Mouse (Mus musculus) MEL (cell line): ENCODE measurements around the gene Bcl7a. TPM values are rescaled to one million over a fixed set of nuclear protein-coding genes. Genes with fewer than 3 reads are reported as not detected.
A peak's percentile ranks its signal among the peaks of the same experiment; 100 is the strongest.

Source experiments
- DNase-seq: peaks from one replicate; pipeline ENCODE4 v3.0.0; 2011; ENCODE audit warnings: low read depth, low spot score
- H3K27ac ChIP-seq: 2 replicates; pipeline ENCODE4 v1.5.1; 2012; ENCODE audit warnings: low read depth, mild to moderate bottlenecking, control low read depth, low read length, moderate library complexity; ENCODE audit not compliant: control insufficient read depth
- H3K27me3 ChIP-seq, 2 experiments: fragments of 150-350 bp in 1 of 2; sonication (generic) in 1 of 2; 2 replicates each; pipeline ENCODE4 v1.6.1; 2012; ENCODE audit warnings: low read length in 2 of 2, mild to moderate bottlenecking in 2 of 2, improper control_type of control experiment in 1 of 2, moderate library complexity in 1 of 2; ENCODE audit not compliant: insufficient read depth in 2 of 2, control insufficient read depth in 1 of 2
- H3K36me3 ChIP-seq, 2 experiments: 2 replicates each; pipeline ENCODE4 v1.6.1; 2012 to 2014; ENCODE audit warnings: low read length in 2 of 2, improper control_type of control experiment in 1 of 2, inconsistent platforms in 1 of 2, mild to moderate bottlenecking in 1 of 2; ENCODE audit not compliant: insufficient read depth in 2 of 2, control insufficient read depth in 1 of 2
- H3K4me1 ChIP-seq, 2 experiments: fragments of 150-350 bp in 1 of 2; sonication (generic) in 1 of 2; 2 replicates each; pipeline ENCODE4 v1.6.1; 2012; ENCODE audit warnings: low read length in 2 of 2, improper control_type of control experiment in 1 of 2, mild to moderate bottlenecking in 1 of 2; ENCODE audit not compliant: insufficient read depth in 2 of 2, control insufficient read depth in 1 of 2
- H3K4me3 ChIP-seq, 2 experiments: fragments of 150-350 bp in 1 of 2; sonication (generic) in 1 of 2; 2 replicates each; pipeline ENCODE4 v1.5.1; 2012; ENCODE audit warnings: low read depth in 2 of 2, low read length in 2 of 2, mild to moderate bottlenecking in 2 of 2, moderate library complexity in 2 of 2, control low read depth in 1 of 2, improper control_type of control experiment in 1 of 2; ENCODE audit not compliant: control insufficient read depth in 1 of 2, insufficient read depth in 1 of 2
- H3K79me2 ChIP-seq: 2 replicates; pipeline ENCODE4 v1.6.1; 2012; ENCODE audit warnings: mild to moderate bottlenecking, low read length, moderate library complexity; ENCODE audit not compliant: control insufficient read depth, poor library complexity, insufficient read depth
- H3K9ac ChIP-seq: 2 replicates; pipeline ENCODE4 v1.6.1; 2012; ENCODE audit warnings: low read depth, mild to moderate bottlenecking, control low read depth, low read length, moderate library complexity; ENCODE audit not compliant: control insufficient read depth, poor library complexity, severe bottlenecking
- H3K9me3 ChIP-seq: fragments of 150-350 bp; sonication (generic); replicated peaks from 2 replicates; pipeline ENCODE4 v1.6.1; 2012; ENCODE audit warnings: mild to moderate bottlenecking, low read length, improper control_type of control experiment, moderate library complexity; ENCODE audit not compliant: insufficient read depth
- BHLHE40 ChIP-seq: IDR thresholded peaks from 2 replicates; pipeline ENCODE4 v1.6.1; 2012; ENCODE audit warnings: low read depth, mild to moderate bottlenecking, inconsistent platforms, low read length, improper control_type of control experiment, borderline replicate concordance
- CHD1 ChIP-seq: IDR thresholded peaks from 2 replicates; pipeline ENCODE4 v1.6.1; 2012; ENCODE audit warnings: low read depth, mild to moderate bottlenecking, inconsistent platforms, low read length, improper control_type of control experiment
- CTCF ChIP-seq, 3 experiments: IDR thresholded peaks in 2 of 3; conservative IDR thresholded peaks in 1 of 3; 2 replicates each; pipeline ENCODE4 v1.5.1; 2011 to 2012; ENCODE audit warnings: low read length in 3 of 3, low read depth in 2 of 3, mild to moderate bottlenecking in 2 of 3, improper control_type of control experiment in 1 of 3, inconsistent platforms in 1 of 3, mixed read lengths in 1 of 3, moderate library complexity in 1 of 3; ENCODE audit not compliant: control insufficient read depth in 1 of 3, insufficient read depth in 1 of 3, poor library complexity in 1 of 3, severe bottlenecking in 1 of 3
- E2F4 ChIP-seq: IDR thresholded peaks from 2 replicates; pipeline ENCODE4 v1.6.1; 2011; ENCODE audit warnings: low read depth, low read length, improper control_type of control experiment, borderline replicate concordance
- ELF1 ChIP-seq: IDR thresholded peaks from 2 replicates; pipeline ENCODE4 v1.6.1; 2014; ENCODE audit warnings: low read depth, mild to moderate bottlenecking, inconsistent platforms, low read length, improper control_type of control experiment, moderate library complexity
- JUND ChIP-seq: IDR thresholded peaks from 2 replicates; pipeline ENCODE4 v1.6.1; 2011; ENCODE audit warnings: low read depth, mild to moderate bottlenecking, improper control_type of control experiment, low read length
- MAFK ChIP-seq: IDR thresholded peaks from 2 replicates; pipeline ENCODE4 v1.6.1; 2011; ENCODE audit warnings: low read depth, mild to moderate bottlenecking, low read length, improper control_type of control experiment, borderline replicate concordance
- MAZ ChIP-seq: IDR thresholded peaks from 2 replicates; pipeline ENCODE4 v1.6.1; 2012; ENCODE audit warnings: low read depth, mild to moderate bottlenecking, inconsistent platforms, low read length, improper control_type of control experiment
- MXI1 ChIP-seq: IDR thresholded peaks from 2 replicates; pipeline ENCODE4 v1.6.1; 2011; ENCODE audit warnings: mild to moderate bottlenecking, low read depth, low read length, improper control_type of control experiment
- MYC ChIP-seq: IDR thresholded peaks from 2 replicates; pipeline ENCODE4 v1.6.1; 2011; ENCODE audit warnings: low read depth, mild to moderate bottlenecking, low read length, improper control_type of control experiment, moderate library complexity
- NELFE ChIP-seq: IDR thresholded peaks from 2 replicates; pipeline ENCODE4 v1.6.1; 2011; ENCODE audit warnings: low read depth, low read length, improper control_type of control experiment
- NRF1 ChIP-seq: IDR thresholded peaks from 2 replicates; pipeline ENCODE4 v1.6.1; 2014; ENCODE audit warnings: low read depth, mild to moderate bottlenecking, inconsistent platforms, low read length, improper control_type of control experiment, moderate library complexity; ENCODE audit not compliant: poor library complexity, insufficient read depth, severe bottlenecking
- POLR2A ChIP-seq, 2 experiments: IDR thresholded peaks; 2 replicates each; pipeline ENCODE4 v1.6.1; 2011 to 2012; ENCODE audit warnings: low read length in 2 of 2, mild to moderate bottlenecking in 2 of 2, control low read depth in 1 of 2, improper control_type of control experiment in 1 of 2, low read depth in 1 of 2, moderate library complexity in 1 of 2; ENCODE audit not compliant: control insufficient read depth in 1 of 2, insufficient read depth in 1 of 2, poor library complexity in 1 of 2
- POLR2AphosphoS2 ChIP-seq: IDR thresholded peaks from 2 replicates; pipeline ENCODE4 v1.6.1; 2011; ENCODE audit warnings: low read length, improper control_type of control experiment
- POLR2AphosphoS5 ChIP-seq: IDR thresholded peaks from 2 replicates; pipeline ENCODE4 v1.6.1; 2012; ENCODE audit warnings: low read depth, borderline replicate concordance, mild to moderate bottlenecking, inconsistent platforms, low read length, moderate library complexity, mixed read lengths
- RAD21 ChIP-seq: IDR thresholded peaks from 2 replicates; pipeline ENCODE4 v1.6.1; 2011; ENCODE audit warnings: mild to moderate bottlenecking, low read depth, low read length, improper control_type of control experiment
- RCOR1 ChIP-seq: IDR thresholded peaks from 2 replicates; pipeline ENCODE4 v1.6.1; 2012; ENCODE audit warnings: low read depth, mild to moderate bottlenecking, inconsistent platforms, low read length, improper control_type of control experiment
- SIN3A ChIP-seq: IDR thresholded peaks from 2 replicates; pipeline ENCODE4 v1.6.1; 2012; ENCODE audit warnings: low read length, improper control_type of control experiment, inconsistent platforms
- TBP ChIP-seq: IDR thresholded peaks from 2 replicates; pipeline ENCODE4 v1.8.0; 2011; ENCODE audit warnings: low read depth, low read length, improper control_type of control experiment
- ZC3H11A ChIP-seq: IDR thresholded peaks from 2 replicates; pipeline ENCODE4 v1.6.1; 2012; ENCODE audit warnings: low read depth, mild to moderate bottlenecking, inconsistent platforms, low read length, improper control_type of control experiment
- ZMIZ1 ChIP-seq: IDR thresholded peaks from 2 replicates; pipeline ENCODE4 v1.6.1; 2012; ENCODE audit warnings: low read depth, mild to moderate bottlenecking, inconsistent platforms, low read length, improper control_type of control experiment, moderate library complexity
- polyA plus RNA-seq, 2 experiments: library from polyadenylated mRNA; stranded (reverse) in 1 of 2; unstranded in 1 of 2; fragments of >175 nt in 1 of 2; fragments of >200 nt in 1 of 2; gene quantifications; 2 replicates each; pipeline versions ENCODE4 v1.2.1 to v1.2.4; 2012; ENCODE audit warnings: low replicate concordance in 2 of 2, low read depth in 1 of 2; ENCODE audit not compliant: insufficient read length in 2 of 2, insufficient read depth in 1 of 2, missing spikeins in 1 of 2
- total RNA-seq: library from RNA; depleted of rRNA; stranded (reverse); fragments of 300-350 nt; gene quantifications from 2 replicates; pipeline ENCODE4 v1.2.3, GENCODE M21; 2012

Gene Bcl7a
- total and polyA plus RNA-seq, 3 experiments, result 3.5 to 11.0 TPM; not detected in 1

GRCm38 (mm10) chr5:123388452-123388851, 44.8 kb downstream of the Bcl7a start:
- Histone ChIP-seq H3K9me3 (no peaks in the 10 kb centered on the region), H3K79me2 (no peaks in the 10 kb centered on the region; the same call in 1 of the 2 replicates), H3K4me1 (peaks cover 2 to 12% of the 10 kb centered on the region in 2 experiments; a peak in 3 of 4 replicates), H3K36me3 (peaks cover 0 to 15% of the 10 kb centered on the region in 2 experiments; a peak in 2 of 4 replicates), H3K27ac (peak overlapping the region; percentile 57), H3K4me3 (peak overlapping the region; percentile 1 to 10; a peak in 1 of 4 replicates), H3K9ac (peak overlapping the region; percentile 47), H3K27me3 (no peaks in the 10 kb centered on the region)
- DNase-seq, result peak; percentile 71
- TF ChIP-seq NELFE, result 0 out of 2 replicates have a peak, but pooled peaks have one; percentile 9
- peak; percentile 62; the same call in 1 of the 2 replicates for TF ChIP-seq TBP
- TF ChIP-seq E2F4, result no peak
- peak; percentile 48; the same call in 1 of the 2 replicates for TF ChIP-seq BHLHE40
- TF ChIP-seq MYC, result 0 out of 2 replicates have a peak, but pooled peaks have one; percentile 21
- TF ChIP-seq NRF1, result no peak
- TF ChIP-seq POLR2A (IDR thresholded peaks at IDR 0.05; ENCODE audit: control insufficient read depth in 1 of 2, insufficient read depth in 1 of 2, low read depth in 1 of 2, low read length in 2 of 2, poor library complexity in 1 of 2), result peak in 1 of 2 experiments; percentile 54; a peak in 1 of 4 replicates
- no peak for TF ChIP-seq JUND

GRCm38 (mm10) chr5:123390536-123391441, 47.2 kb downstream of the Bcl7a start:
- H3K4me1 ChIP-seq, result peaks cover 3 to 13% of the 10 kb centered on the region in 2 experiments; a peak in 3 of 4 replicates
- no peak for TF ChIP-seq RCOR1
- no peak for TF ChIP-seq SIN3A
- TF ChIP-seq ZMIZ1, result no peak
- no peak for TF ChIP-seq POLR2AphosphoS2
- no peak for TF ChIP-seq MAZ
- no peak for TF ChIP-seq CHD1
- TF ChIP-seq MAFK, result no peak
- TF ChIP-seq ZC3H11A, result no peak
- TF ChIP-seq RAD21, result no peak
- no peak for TF ChIP-seq POLR2AphosphoS5
- TF ChIP-seq MYC, result no peak
- TF ChIP-seq CTCF (IDR thresholded peaks at IDR 0.05 in 2 of 3, conservative IDR thresholded peaks at IDR 0.05 in 1 of 3; ENCODE audit: control insufficient read depth in 1 of 3, insufficient read depth in 1 of 3, low read depth in 2 of 3, low read length in 3 of 3, poor library complexity in 1 of 3, severe bottlenecking in 1 of 3), result no peak
- no peak for TF ChIP-seq MXI1
- no peak for TF ChIP-seq ELF1
- TF ChIP-seq, all 39 proteins: peak for 0
- no peaks in the 10 kb centered on the region for H3K27me3 ChIP-seq
- no peak overlapping the region for H3K4me3 ChIP-seq
- H3K36me3 ChIP-seq, result peaks cover 0 to 15% of the 10 kb centered on the region in 2 experiments; a peak in 2 of 4 replicates
- H3K27ac ChIP-seq, result no peak overlapping the region
- peaks cover 11% of the 10 kb centered on the region for H3K79me2 ChIP-seq
- H3K9me3 ChIP-seq, result no peaks in the 10 kb centered on the region
- DNase-seq, result no peak
- H3K9ac ChIP-seq, result no peak overlapping the region
